Mouse (Mus musculus) liver (tissue): ENCODE results near the gene Fat3.

Experiments
- DNase-seq: peaks from one replicate; pipeline ENCODE4 v3.0.0-alpha.2; 2020; ENCODE audit warnings: mixed read lengths

Gene Fat3

DNA sequence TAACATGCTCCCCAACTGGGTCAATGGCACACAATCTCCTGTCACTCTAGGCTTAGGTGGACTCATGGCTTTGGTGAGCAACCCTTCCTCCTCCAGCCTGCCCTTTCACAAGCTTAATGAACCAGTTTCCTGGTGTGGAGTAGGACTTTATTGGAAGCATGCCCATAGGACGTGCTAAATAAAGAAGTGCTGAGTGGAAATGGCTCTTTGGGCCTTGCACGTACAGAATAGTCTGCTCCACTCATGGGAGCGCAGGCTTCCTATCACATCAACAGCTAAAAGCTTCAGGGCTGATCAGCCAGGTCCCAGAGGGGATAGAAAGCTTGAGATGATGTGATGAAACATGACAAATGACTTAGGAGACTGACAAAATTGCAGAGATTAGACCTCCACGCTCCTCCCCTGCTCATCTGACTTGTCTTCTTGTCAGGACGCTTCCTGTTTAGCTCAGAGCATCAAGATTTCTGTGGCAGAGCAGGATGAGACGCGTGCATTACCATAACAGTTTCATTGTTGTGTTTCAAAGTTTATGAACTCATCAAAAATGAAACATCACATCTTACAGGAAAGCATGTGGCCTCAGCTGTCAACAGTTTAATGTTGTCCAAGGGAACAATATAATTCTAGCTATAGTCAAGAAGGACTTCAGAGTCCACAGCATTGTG is 386.1 kb downstream of the Fat3 start:
- DNase-seq = no peak

DNA sequence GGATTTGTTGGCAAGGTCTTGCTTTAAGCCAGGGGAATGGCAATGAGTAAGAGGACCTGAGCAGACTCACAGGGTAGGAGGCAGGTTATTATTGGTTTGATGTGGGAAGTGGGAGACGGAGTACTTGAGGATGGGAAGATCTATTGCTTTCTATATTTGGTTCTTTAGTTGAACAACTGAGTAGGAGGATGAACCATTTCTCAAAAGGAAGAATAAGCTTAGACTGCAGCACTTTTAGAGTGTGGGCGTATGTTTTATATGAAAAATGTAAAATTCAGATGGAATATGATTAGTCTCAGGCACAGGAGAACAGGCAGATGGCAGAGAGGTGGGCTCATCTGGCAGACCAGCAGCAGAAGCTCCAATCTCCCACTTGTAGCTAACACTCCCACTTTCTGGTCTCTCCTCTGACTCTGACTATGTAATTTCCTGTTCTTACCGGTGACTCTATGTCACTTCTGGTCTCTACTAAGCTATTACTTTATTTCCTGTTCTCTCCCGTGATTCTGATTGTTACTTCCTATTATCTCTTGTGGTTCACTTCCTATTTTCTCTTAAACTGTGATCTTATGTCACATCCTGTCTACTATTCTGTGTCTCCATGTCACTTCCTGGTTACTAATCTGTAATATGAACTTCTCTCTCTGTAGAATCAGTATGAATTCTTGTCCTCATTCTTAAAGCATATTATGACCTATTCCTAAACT is 387.0 kb downstream of the Fat3 start:
- no peak for DNase-seq

DNA sequence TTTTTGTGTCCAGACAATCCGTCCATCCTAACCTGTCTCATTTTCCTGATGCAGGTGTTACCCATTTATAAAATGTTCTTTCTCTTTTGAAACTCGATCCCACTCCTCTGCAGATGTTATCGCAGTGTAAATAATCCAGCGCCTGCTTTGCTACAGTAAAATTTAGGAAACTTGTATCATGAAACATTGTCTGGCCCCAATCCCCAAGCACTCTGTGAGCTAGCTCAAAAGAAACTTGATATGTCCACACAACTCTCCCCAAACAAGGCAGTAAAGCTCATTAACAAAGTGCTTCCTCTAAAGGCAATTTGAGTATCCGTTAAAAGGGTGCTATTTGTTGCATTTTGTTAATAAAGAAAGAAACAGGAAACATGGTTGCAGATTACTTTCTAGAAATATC is 393.2 kb downstream of the Fat3 start:
- no peak for DNase-seq

DNA sequence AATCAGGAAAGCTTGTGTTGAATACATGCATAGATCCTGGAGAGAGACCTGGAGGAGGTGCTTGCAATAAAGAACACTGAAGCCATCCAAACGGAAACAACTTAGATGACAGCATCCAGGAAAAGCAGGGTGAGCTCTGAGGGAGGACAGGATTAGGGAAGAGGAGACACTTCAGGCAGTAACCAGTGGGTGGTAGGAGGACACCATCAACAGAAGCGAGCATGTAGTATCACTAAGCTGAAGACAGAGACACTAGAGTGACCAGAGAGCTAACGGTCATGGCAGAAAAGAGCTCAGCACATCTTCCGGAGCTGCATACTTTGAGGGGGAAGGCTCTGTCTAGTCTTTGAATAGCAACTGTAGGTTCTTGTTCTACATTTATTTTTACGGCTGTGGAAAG is 393.7 kb downstream of the Fat3 start:
- no peak for DNase-seq

DNA sequence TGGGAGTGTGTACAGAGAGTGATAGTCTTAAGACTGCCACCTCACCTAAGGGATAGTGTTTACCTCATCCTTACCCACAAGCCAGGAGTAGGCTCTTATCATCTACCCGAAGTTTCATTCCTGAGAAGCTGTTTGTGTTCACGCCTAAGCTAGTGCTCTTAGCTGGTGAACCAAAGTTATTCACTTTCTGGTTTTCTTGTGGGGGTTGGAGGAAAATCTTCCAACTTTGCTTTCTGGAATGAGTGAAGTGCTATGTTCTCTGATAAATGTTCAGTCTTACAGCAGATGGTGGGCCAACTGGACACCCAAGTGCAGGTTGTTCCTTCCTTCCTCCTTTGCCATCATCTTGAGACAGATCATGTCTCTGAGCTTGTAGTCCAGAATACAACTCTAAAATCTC is 402.5 kb downstream of the Fat3 start:
- no peak for DNase-seq

DNA sequence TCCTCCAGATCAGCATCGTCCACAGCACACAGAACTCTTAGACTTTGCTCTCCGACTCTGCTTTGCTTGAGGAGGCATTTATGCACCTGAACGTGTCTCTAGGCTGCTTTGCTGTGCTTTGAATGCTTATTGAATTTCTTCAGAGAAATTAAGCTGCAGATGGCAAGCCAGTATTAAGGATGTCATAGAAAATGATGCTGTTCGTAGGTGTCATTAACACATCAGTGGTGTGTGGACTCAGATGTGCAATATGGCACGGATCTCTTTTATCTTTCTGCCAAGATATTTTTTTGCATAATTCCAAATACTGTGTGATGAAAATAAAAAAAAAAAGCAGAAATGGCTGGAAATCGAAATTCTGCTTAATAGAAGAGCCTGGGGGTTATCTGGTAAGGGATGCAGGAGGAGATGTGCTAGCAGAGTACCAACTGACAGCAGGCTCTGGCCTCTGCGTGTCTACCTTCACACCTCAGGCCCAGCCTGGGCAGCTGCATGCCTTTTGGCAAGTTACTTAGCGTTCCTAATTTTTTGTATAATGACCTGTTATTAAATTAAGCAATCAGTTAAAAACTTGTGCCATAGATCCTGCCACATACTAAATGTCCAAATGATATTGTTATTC is 407.9 kb downstream of the Fat3 start:
- DNase-seq = no peak

DNA sequence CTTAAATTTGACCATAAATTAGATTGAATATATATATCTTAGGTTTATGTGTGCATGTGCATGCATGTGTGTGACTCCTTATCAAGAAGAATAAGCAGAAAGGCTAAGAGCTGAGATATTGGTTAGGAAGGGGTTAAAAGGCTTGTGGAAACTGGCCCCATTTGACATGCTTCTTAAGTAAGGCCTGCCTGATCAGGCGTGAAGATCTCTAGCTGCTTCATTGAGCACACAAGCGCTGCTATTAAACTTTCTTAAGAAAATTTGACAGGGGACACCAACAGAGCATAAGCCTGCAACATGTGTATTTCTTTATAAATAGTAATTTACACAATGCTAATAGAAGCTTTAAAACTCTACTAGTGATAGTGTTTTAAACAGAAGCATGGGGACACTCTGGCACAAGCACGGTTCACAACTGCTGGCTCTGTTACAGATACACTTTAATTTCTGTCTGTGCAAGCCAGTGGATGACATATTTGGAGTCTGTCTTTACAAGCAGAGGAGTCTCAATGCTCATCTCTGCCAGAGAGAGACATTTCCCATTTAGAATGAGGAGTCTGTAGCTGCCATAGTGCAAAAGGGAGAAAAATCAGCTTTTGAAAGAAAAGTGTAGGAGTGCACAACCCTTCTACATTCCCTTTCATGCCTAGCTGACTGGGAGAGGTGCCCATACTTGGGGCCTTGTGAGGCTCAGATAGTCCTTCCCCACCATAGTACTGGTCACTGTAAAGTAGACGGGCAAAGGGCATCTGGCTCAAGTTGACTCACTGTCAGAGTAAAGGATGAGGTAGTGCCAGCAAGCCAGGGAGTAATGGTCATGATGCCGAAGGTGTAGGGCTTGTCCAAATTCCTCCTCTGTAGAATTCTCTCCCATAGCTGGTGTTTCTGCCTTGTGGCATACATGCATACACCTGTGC is 408.8 kb downstream of the Fat3 start:
- no peak for DNase-seq

DNA sequence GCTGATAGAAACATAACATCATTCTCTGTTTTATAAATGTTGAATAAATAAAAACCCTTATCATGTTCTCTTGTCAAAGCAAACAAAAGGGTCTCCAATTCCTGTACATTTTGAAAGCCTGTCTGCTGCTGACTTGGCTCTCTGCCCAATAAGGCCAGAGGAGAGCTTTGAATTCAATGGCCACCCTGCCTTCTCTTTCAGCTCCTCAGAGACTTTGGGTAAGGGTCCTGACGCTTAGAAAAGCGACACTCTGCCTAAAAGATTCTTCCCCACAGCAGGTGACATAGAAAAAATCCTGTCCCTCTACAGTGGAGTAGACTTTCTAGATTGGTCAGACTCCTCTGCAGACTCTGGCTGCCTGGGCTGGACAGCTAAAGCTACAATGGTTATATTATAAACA is 421.8 kb downstream of the Fat3 start:
- no peak for DNase-seq

DNA sequence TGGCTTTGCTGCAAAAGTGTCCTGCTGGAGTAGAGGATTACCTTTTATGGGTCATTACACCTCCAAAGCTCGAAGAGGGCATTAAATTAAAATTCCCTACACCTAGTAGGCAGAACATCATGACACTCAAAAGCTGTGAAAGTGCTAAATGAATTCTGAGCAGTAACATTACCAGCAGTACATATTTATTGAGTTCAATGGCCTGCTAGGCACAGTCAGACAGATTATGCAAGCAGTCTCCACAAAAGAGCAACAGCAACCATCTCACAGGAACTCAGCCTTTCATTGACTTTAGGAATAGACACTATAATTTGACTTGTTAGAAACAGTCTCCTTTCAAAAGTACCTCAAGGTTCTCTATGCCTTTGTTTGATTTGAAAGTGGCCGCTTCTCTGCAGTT is 426.4 kb downstream of the Fat3 start:
- DNase-seq = no peak

DNA sequence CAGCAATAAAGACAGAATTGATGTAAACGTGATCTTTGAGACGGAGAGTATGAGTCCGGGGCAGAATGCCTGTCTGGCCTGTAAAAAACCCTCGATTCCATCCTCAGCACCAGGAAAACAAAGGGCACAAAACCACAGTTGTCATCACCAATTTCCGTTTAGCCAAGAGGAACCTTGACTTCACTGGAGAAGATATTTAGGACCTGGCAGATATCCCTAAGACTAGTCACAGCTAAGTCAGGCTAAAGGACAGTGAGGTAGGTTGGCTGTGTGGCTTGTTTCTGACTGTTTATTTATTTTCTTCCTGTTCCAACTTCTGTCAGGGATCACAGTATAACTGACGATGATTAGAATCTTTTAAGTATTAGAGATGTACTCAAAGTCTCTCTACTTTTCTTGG is 427.0 kb downstream of the Fat3 start:
- no peak for DNase-seq

DNA sequence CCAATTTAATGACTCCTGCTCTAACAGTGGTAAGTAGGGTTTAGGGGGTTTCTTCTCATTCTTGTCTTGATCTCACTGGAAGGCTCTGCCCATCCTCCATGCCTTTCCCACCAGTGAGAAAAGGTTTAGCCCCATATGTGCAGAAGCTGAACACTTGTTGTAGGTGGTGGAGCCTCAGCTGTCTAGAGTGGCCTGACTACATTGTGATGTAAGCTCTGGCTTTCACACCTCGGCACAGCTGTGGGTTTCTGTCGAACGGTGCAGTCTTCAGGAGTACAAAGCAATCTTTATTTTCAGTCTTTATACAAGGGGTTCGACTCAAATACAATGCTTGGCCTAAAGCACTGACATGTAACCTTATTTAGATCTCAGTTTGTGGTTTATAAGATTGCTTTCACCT is 437.6 kb downstream of the Fat3 start:
- no peak for DNase-seq

DNA sequence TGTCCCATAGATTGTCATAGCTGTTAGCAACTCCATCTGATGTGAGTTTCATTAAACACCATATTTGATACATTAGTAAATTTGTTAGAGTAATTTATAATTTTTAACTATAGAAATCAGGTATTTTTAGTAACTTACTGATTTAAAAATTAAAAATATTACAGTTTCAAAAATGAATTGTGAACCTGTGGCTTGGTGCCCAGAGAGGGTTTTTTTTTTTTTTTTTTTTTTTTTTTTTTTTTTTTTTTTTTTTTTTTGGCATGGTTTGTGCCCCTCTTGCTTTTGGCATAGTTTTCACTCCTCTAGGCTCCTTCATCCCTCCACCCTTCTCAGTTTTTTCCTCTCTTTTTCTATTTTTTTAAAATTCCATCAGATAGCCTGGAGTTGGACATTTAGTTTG is 438.6 kb downstream of the Fat3 start:
- no peak for DNase-seq

DNA sequence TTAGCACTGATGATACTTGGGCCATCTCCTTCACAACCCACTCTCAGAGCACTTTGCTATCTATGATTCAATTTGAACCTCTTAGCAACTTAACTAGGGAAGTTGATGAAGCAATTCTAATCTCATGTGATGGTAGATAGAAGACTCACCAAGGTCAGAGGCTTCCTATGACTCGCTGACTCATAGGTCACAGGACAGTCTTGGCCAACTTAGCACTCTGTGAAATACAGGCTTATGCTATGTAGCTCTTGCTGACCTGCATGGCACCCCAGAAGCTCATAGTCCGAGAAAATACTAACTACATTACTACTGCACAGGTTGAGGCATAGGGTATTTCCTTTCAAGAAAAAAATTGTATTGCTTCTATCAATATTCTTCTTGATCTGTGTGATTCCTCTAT is 454.4 kb downstream of the Fat3 start:
- DNase-seq = no peak

DNA sequence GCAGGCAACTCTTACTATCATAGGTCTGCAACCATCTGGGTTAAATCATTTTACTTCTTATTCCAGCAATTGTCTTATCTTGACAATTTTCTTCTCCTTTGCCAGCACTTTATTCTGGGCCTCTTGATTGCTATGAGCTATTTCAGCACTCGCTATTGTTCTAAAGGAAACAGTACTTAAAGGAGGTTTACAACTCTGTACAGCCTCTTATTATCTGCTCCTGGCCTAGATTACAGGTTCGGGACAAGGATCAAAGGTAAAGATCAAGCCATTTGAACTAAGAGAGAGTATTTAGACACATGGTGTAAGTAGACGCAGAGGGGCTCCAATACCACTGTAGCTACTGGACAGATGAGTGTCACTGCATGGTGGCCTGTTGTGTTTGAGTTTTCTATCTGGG is 463.7 kb downstream of the Fat3 start:
- no peak for DNase-seq

DNA sequence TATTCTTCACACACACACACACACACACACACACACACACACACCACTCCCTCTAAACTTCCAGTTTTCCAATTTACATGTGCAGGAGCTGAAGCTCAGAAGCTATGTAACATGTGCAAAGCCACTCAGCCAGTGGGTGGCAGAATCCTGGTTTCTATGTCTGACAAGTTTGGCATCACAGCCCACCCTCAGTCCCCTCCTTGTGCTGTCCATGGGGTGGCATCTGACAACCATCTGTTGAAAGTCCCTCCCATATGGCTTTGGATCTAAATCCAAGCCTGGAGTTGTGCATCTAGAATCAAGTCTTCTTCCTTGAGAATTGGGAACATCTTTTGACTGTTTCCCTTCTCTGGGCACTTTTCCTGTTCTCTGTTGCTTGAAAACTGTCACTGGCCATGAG is 464.7 kb downstream of the Fat3 start:
- DNase-seq = no peak

DNA sequence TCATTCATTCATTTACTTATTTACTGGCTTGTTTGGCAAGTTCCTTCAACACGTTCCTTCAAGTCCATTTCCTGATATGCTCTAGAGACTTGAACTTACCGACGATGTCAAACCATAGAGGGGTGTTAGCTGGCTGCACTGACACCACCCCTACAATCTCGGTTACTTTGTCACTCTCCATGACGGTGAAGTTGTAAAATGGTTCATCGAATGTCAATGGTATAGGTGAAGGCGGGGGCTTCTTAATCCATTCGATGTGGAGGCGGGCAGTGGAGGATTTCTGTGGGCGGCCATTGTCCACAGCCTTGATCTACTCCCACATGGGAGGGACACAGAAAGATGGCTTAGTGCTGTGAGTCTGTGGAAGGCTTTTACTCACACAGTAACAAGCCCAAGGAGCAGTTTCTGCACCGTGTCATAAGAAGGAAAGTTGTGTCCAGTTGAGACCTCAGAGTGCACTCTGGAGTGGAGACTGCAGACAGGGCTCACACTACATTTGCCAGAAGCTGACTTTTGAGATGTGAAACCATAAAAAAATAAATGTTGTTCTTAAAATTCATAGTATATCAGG is 471.3 kb downstream of the Fat3 start:
- no peak for DNase-seq

DNA sequence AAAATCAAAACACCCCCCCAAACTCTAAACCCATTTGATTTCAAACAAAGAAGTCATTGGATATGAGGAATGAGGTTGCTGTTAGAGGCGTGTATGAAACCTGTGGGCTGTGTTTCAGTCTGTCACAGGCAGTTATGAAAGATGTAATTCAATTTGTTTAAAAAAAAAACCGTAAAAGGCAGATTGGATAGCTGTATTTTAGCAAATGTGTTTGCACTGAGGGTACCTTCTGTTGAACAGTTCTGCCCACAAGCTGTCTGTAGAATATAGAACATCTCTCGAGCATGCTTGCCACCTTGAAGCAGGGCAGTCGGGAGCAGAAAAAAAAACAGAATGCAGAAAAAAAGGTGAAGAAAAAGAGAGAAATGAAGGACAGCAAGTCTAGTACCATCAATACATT is 472.0 kb downstream of the Fat3 start:
- DNase-seq = no peak

DNA sequence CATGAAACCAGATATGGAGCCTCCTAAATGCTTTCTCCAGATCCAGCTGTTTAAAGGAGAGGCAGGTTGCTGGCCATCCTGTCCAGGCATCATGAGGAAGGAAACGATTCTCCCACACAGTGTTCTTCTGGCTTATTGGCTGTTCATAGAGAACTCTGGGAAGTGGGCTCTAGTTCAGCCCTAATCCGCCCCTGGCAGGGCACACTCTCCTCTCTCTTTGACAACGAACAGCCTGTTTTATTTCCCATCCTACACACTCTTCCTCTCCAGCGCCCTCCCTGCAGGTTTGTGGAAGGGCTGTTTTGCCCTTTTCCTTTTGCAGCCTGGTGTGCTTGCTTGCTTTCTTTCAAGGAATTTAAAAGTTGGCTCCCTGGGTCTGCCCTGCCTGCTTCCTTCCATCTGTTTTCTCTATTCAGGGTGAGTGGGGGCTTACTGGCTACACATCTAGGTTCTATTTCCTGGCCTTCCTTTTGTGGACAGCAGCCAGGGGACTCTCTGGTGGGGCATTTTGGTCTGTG is 472.6 kb downstream of the Fat3 start:
- DNase-seq = no peak

DNA sequence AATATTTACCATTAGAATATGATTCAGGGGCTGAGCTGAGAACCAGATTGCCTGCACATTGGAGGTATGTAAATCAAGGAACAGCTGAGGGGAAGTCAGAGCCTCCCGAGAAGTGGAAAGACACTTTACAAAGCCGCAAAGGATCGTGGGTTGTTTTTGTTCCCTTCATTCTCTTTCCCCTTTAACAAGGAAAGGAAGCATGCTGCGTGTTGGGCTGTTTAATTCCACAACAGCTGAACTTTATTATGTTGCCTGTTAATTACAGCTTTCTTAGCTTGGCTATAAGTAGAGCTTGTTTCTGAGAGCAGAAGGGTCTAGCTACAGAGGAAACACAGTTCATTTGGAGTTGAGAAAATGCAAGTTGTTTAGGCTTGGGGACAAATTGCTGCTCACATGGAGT is 475.0 kb downstream of the Fat3 start:
- DNase-seq = no peak

DNA sequence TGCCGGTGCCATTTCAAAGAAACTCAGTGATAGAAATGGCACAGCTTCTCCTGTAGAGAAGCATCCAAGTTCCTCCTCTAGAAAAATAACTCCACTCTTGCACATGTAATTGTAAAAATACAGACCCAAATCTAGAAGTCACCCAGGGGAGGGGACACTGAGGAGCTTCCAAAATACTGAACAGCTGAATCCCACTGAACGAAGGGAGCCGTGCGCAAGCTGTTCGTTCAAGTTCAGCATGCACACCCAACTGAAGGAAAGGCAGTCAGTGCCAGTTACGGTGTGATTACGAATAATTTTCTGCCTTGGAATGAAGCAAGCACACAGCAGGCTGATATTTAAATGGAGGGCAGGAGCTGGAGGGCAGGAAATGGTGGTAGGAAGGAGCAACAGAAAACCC is 476.4 kb downstream of the Fat3 start:
- DNase-seq = no peak

DNA sequence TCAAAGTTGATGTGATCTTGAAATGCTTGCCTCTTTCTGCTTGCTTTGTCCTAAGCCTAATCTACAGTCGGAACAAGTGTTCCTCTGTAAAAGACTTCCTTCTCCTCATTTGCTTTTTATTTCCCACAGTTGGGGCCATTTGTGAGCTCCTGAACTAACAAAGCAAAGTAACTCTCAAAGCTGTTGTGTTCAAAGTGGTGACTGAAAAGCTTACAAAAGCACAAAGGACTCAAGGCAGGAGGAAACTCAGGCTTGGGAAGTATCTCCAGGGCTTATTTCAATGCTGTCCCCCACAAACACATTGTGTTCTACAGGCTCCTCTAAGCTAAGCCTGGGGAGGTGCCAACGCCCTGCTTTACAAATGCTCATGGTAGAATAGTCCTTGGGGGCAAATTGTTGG is 487.0 kb downstream of the Fat3 start:
- no peak for DNase-seq

DNA sequence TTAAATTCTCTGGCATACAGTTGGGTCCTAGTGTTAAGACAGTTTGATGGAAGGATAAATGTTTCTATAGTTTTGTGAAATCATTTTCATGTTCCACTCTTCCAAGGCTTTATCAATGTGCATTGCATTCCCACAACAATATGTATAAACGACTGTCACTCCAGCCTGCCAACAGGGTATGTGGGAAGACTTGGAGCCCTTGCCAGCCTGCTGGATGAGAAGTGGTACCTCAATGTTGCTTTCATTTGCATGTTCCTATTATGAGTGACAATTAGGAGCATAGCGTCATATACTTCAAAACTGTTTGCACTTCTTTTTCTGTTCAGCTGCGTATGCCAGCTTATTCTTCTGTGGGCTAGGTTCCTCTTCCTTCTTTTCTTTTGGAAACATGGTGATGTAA is 489.7 kb downstream of the Fat3 start:
- no peak for DNase-seq

DNA sequence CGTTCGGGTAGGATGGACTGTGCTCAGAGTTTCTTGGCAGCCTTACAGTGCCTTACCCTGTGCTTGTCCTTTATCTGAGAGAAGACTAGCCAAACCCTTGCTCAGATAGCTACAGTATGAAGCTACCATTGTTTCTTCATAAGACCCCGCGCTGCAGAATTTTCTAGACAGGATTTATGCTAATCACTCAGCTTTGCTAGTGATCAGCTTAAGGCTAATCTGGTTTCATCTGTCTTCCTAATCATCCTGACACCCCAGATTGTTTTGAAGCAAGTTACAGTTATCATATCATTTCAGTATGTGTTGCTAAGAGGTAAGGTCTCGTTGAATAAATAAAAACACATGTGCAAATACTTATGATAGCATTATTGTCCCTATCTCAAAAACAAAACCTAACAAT is 493.6 kb downstream of the Fat3 start:
- no peak for DNase-seq
